Mouse (Mus musculus): Measurements from ENCODE around the gene Rdx. TPM values are rescaled to one million over a fixed set of nuclear protein-coding genes. Genes with fewer than 3 reads are reported as not detected.
"Not testable (repeated sequence)": the region's sequence is repeated elsewhere in the genome, so short reads cannot be mapped to it uniquely, and the experiment has no call there.

The Rdx gene
- total RNA-seq, 2 experiments from 2014 or later: 120 to 138 TPM

GRCm38 (mm10) chr9:52052221-52052620 is 5.2 kb downstream of the Rdx start:
- no peak for DNase-seq

GRCm38 (mm10) chr9:52055313-52055712 is 8.3 kb downstream of the Rdx start:
- DNase-seq: no peak

GRCm38 (mm10) chr9:52059788-52060187 is 12.8 kb downstream of the Rdx start:
- DNase-seq: no peak

- no peak for DNase-seq
Observed at GRCm38 (mm10) chr9:52070052-52070451, 23.1 kb downstream of the Rdx start.

GRCm38 (mm10) chr9:52071352-52071751 is 24.4 kb downstream of the Rdx start:
- not testable (repeated sequence) for DNase-seq

- DNase-seq: no peak
Observed at GRCm38 (mm10) chr9:52072202-52072601, 25.2 kb downstream of the Rdx start.

GRCm38 (mm10) chr9:52076089-52076488 is 29.1 kb downstream of the Rdx start:
- no peak for DNase-seq

GRCm38 (mm10) chr9:52077692-52078091 is 30.7 kb downstream of the Rdx start:
- no peak for DNase-seq

GRCm38 (mm10) chr9:52081979-52082378 is 35.0 kb downstream of the Rdx start:
- no peak for DNase-seq

- no peak for DNase-seq
Observed at GRCm38 (mm10) chr9:52082414-52082813, 35.4 kb downstream of the Rdx start.

- peak; percentile 79 to 84 for DNase-seq
Observed at GRCm38 (mm10) chr9:52091752-52092151, 44.8 kb downstream of the Rdx start.

GRCm38 (mm10) chr9:52092311-52092710 is 45.3 kb downstream of the Rdx start:
- DNase-seq: no peak

- DNase-seq: no peak
Observed at GRCm38 (mm10) chr9:52093108-52093507, 46.1 kb downstream of the Rdx start.

GRCm38 (mm10) chr9:52094016-52094415 is 47.0 kb downstream of the Rdx start:
- no peak for DNase-seq

GRCm38 (mm10) chr9:52094471-52094980 is 47.6 kb downstream of the Rdx start:
- no peak for DNase-seq

- no peak for DNase-seq
Observed at GRCm38 (mm10) chr9:52095666-52096065, 48.7 kb downstream of the Rdx start.

- no peak for DNase-seq
Observed at GRCm38 (mm10) chr9:52097386-52097785, 50.4 kb downstream of the Rdx start.

- peak; percentile 87 to 88 for DNase-seq
Observed at GRCm38 (mm10) chr9:52098600-52098999, 51.6 kb downstream of the Rdx start.

- peak; percentile 67 to 70 for DNase-seq
Observed at GRCm38 (mm10) chr9:52100426-52100825, 53.5 kb downstream of the Rdx start.

GRCm38 (mm10) chr9:52102060-52102844 is 55.3 kb downstream of the Rdx start:
- peak; percentile 78 to 84 for DNase-seq

- peak; percentile 47 to 48 for DNase-seq
Observed at GRCm38 (mm10) chr9:52103448-52104224, 56.7 kb downstream of the Rdx start.

GRCm38 (mm10) chr9:52104225-52104615 is 57.2 kb downstream of the Rdx start:
- DNase-seq: no peak

- DNase-seq: peak; percentile 77 to 82
Observed at GRCm38 (mm10) chr9:52105423-52105822, 58.5 kb downstream of the Rdx start.

Data from adrenal gland, postnatal 36 days (tissue).